Mouse (Mus musculus): Measurements from ENCODE around the gene Selenof. TPM values are rescaled to one million over a fixed set of nuclear protein-coding genes. Genes with fewer than 3 reads are reported as not detected.
"Not testable (repeated sequence)": the region's sequence is repeated elsewhere in the genome, so short reads cannot be mapped to it uniquely, and the experiment has no call there.

Selenof gene
- polyA plus RNA-seq, 1 experiment from 2014 or later, result 317 TPM

- no peak overlapping the region for H3K9ac ChIP-seq
- H3K9me3 ChIP-seq (replicated peaks), result no peaks in the 10 kb centered on the region
- H3K4me2 ChIP-seq, result no peak overlapping the region
- no peaks in the 10 kb centered on the region for H3K27me3 ChIP-seq (replicated peaks)
- 0 out of 2 replicates have a peak overlapping the region, but pooled peaks have one; percentile 22 for H3K27ac ChIP-seq
- 76% methylated on average over 6 of the region's 6 CpGs for WGBS (ENCODE audit: insufficient replicate concordance)
- H3K4me1 ChIP-seq, result peaks cover 48% of the 10 kb centered on the region
- no peak for ATAC-seq
- peaks cover 80% of the 10 kb centered on the region for H3K36me3 ChIP-seq
- H3K4me3 ChIP-seq, result no peak overlapping the region
These were observed 14.9 kb downstream of the Selenof start for GRCm38 (mm10) chr3:144584789-144585553.

GRCm38 (mm10) chr3:144586731-144587130 is 16.6 kb downstream of the Selenof start:
- H3K27ac ChIP-seq, result no peak overlapping the region
- WGBS (ENCODE audit: insufficient replicate concordance), result 90% methylated on average over 7 of the region's 7 CpGs
- H3K4me1 ChIP-seq, result peaks cover 37% of the 10 kb centered on the region
- no peaks in the 10 kb centered on the region for H3K27me3 ChIP-seq (replicated peaks)
- H3K36me3 ChIP-seq, result peaks cover 82% of the 10 kb centered on the region
- no peak overlapping the region for H3K4me2 ChIP-seq
- H3K4me3 ChIP-seq, result no peak overlapping the region
- no peak overlapping the region for H3K9ac ChIP-seq
- H3K9me3 ChIP-seq (replicated peaks), result no peaks in the 10 kb centered on the region
- no peak for ATAC-seq

GRCm38 (mm10) chr3:144589189-144589890 is 19.2 kb downstream of the Selenof start:
- Histone ChIP-seq H3K36me3 (peaks cover 83% of the 10 kb centered on the region), H3K27ac (no peak overlapping the region), H3K9me3 (replicated peaks) (no peaks in the 10 kb centered on the region), H3K4me2 (no peak overlapping the region), H3K9ac (no peak overlapping the region), H3K4me1 (peaks cover 38% of the 10 kb centered on the region), H3K4me3 (no peak overlapping the region), H3K27me3 (replicated peaks) (no peaks in the 10 kb centered on the region)
- no peak for ATAC-seq
- WGBS (ENCODE audit: insufficient replicate concordance), result 87% methylated on average over 8 of the region's 8 CpGs

GRCm38 (mm10) chr3:144592992-144593785 is 23.1 kb downstream of the Selenof start:
- Histone ChIP-seq H3K9me3 (replicated peaks) (peaks cover 6% of the 10 kb centered on the region; the same call in 1 of the 2 replicates), H3K9ac (no peak overlapping the region), H3K4me2 (no peak overlapping the region), H3K27me3 (replicated peaks) (no peaks in the 10 kb centered on the region), H3K36me3 (peaks cover 88% of the 10 kb centered on the region), H3K4me3 (no peak overlapping the region), H3K4me1 (peaks cover 21% of the 10 kb centered on the region), H3K27ac (no peak overlapping the region)
- WGBS (ENCODE audit: insufficient replicate concordance), result 77% methylated on average over 9 of the region's 9 CpGs
- ATAC-seq, result peak; percentile 63; the same call in 1 of the 2 replicates

- Histone ChIP-seq H3K36me3 (peaks cover 81% of the 10 kb centered on the region), H3K9me3 (replicated peaks) (peaks cover 7% of the 10 kb centered on the region; the same call in 1 of the 2 replicates), H3K4me3 (no peak overlapping the region), H3K9ac (no peak overlapping the region), H3K27me3 (replicated peaks) (no peaks in the 10 kb centered on the region), H3K4me1 (peaks cover 14% of the 10 kb centered on the region), H3K27ac (no peak overlapping the region), H3K4me2 (no peak overlapping the region)
- no peak for ATAC-seq
- WGBS (ENCODE audit: insufficient replicate concordance), result 88% methylated on average over 4 of the region's 4 CpGs
These were observed 27.0 kb downstream of the Selenof start for GRCm38 (mm10) chr3:144597121-144597520.

- WGBS (ENCODE audit: insufficient replicate concordance), result 86% methylated on average over 12 of the region's 12 CpGs
- Histone ChIP-seq H3K36me3 (peaks cover 73% of the 10 kb centered on the region), H3K9ac (no peak overlapping the region), H3K9me3 (replicated peaks) (peaks cover 7% of the 10 kb centered on the region; the same call in 1 of the 2 replicates), H3K27ac (no peak overlapping the region), H3K4me2 (no peak overlapping the region), H3K4me1 (peaks cover 6% of the 10 kb centered on the region), H3K27me3 (replicated peaks) (no peaks in the 10 kb centered on the region), H3K4me3 (no peak overlapping the region)
- ATAC-seq, result no peak
These were observed 27.8 kb downstream of the Selenof start for GRCm38 (mm10) chr3:144597790-144598467.

GRCm38 (mm10) chr3:144602413-144602812 is 32.3 kb downstream of the Selenof start:
- no peaks in the 10 kb centered on the region for H3K4me1 ChIP-seq
- ATAC-seq, result no peak
- no peaks in the 10 kb centered on the region for H3K27me3 ChIP-seq (replicated peaks)
- 57% methylated on average over 4 of the region's 4 CpGs for WGBS (ENCODE audit: insufficient replicate concordance)
- peaks cover 7% of the 10 kb centered on the region; the same call in 1 of the 2 replicates for H3K9me3 ChIP-seq (replicated peaks)
- no peak overlapping the region for H3K4me3 ChIP-seq
- H3K4me2 ChIP-seq, result no peak overlapping the region
- peaks cover 36% of the 10 kb centered on the region for H3K36me3 ChIP-seq
- no peak overlapping the region for H3K9ac ChIP-seq
- no peak overlapping the region for H3K27ac ChIP-seq

- no peaks in the 10 kb centered on the region for H3K4me1 ChIP-seq
- H3K9me3 ChIP-seq (replicated peaks), result peaks cover 4% of the 10 kb centered on the region; the same call in 1 of the 2 replicates
- H3K27ac ChIP-seq, result no peak overlapping the region
- H3K36me3 ChIP-seq, result peaks cover 33% of the 10 kb centered on the region
- H3K27me3 ChIP-seq (replicated peaks), result no peaks in the 10 kb centered on the region
- no peak overlapping the region for H3K4me3 ChIP-seq
- WGBS (ENCODE audit: insufficient replicate concordance), result 57% methylated on average over 7 of the region's 7 CpGs
- H3K4me2 ChIP-seq, result no peak overlapping the region
- no peak overlapping the region for H3K9ac ChIP-seq
- ATAC-seq, result no peak
These were observed 32.7 kb downstream of the Selenof start for GRCm38 (mm10) chr3:144602819-144603218.

GRCm38 (mm10) chr3:144603558-144603957 is 33.5 kb downstream of the Selenof start:
- Histone ChIP-seq H3K36me3 (peaks cover 26% of the 10 kb centered on the region), H3K27ac (no peak overlapping the region), H3K4me3 (no peak overlapping the region), H3K9me3 (replicated peaks) (no peaks in the 10 kb centered on the region), H3K4me1 (peaks cover 7% of the 10 kb centered on the region), H3K4me2 (no peak overlapping the region), H3K27me3 (replicated peaks) (no peaks in the 10 kb centered on the region), H3K9ac (no peak overlapping the region)
- WGBS (ENCODE audit: insufficient replicate concordance), result 66% methylated on average over 3 of the region's 3 CpGs
- ATAC-seq, result no peak

GRCm38 (mm10) chr3:144604205-144604604 is 34.1 kb downstream of the Selenof start:
- 76% methylated on average over 7 of the region's 7 CpGs for WGBS (ENCODE audit: insufficient replicate concordance)
- no peak overlapping the region for H3K4me2 ChIP-seq
- no peak for ATAC-seq

GRCm38 (mm10) chr3:144605811-144606210 is 35.7 kb downstream of the Selenof start:
- peaks cover 29% of the 10 kb centered on the region for H3K4me1 ChIP-seq
- not testable (repeated sequence) for H3K4me3 ChIP-seq; H3K27me3 ChIP-seq (replicated peaks); H3K27ac ChIP-seq; H3K4me2 ChIP-seq; H3K36me3 ChIP-seq; H3K9me3 ChIP-seq (replicated peaks); H3K9ac ChIP-seq
- peak; percentile 53; the same call in 1 of the 2 replicates for ATAC-seq
- WGBS (ENCODE audit: insufficient replicate concordance), result 54% methylated on average over 7 of the region's 7 CpGs

More at GRCm38 (mm10) chr3:144604205-144604604, 34.1 kb downstream of the Selenof start:
- Histone ChIP-seq H3K36me3 (peaks cover 20% of the 10 kb centered on the region), H3K9ac (no peak overlapping the region), H3K27me3 (replicated peaks) (no peaks in the 10 kb centered on the region), H3K9me3 (replicated peaks) (no peaks in the 10 kb centered on the region), H3K4me3 (no peak overlapping the region), H3K4me1 (peaks cover 14% of the 10 kb centered on the region), H3K27ac (no peak overlapping the region)

Data from liver, embryonic 12.5 days (tissue).